Mouse (Mus musculus): Measurements from ENCODE around the gene Hist1h2ba.

The Hist1h2ba gene

GRCm38 (mm10) chr13:23933421-23934210 lies at the start of gene Hist1h2ba:
TSS of gene Hist1h2ba (minus strand) at chr13:23934156.
- no peak for DNase-seq

- no peak for DNase-seq
These were observed 38.3 kb upstream of the Hist1h2ba start for GRCm38 (mm10) chr13:23972271-23972670.

- no peak for DNase-seq
These were observed 37.9 kb upstream of the Hist1h2ba start for GRCm38 (mm10) chr13:23971870-23972269.

GRCm38 (mm10) chr13:23964909-23965308 lies 31.0 kb upstream of the Hist1h2ba start:
- no peak for DNase-seq

GRCm38 (mm10) chr13:23959776-23960175 lies 25.8 kb upstream of the Hist1h2ba start:
- no peak for DNase-seq

GRCm38 (mm10) chr13:23950928-23951327 lies 17.0 kb upstream of the Hist1h2ba start:
- DNase-seq: no peak

- DNase-seq: no peak
These were observed 15.7 kb upstream of the Hist1h2ba start for GRCm38 (mm10) chr13:23949484-23950246.

GRCm38 (mm10) chr13:23946254-23946653 lies 12.3 kb upstream of the Hist1h2ba start:
- DNase-seq: no peak

GRCm38 (mm10) chr13:23942861-23943260 lies 8.9 kb upstream of the Hist1h2ba start:
- DNase-seq: no peak

GRCm38 (mm10) chr13:23940291-23940690 lies 6.3 kb upstream of the Hist1h2ba start:
- no peak for DNase-seq

GRCm38 (mm10) chr13:23938699-23939098 lies 4.7 kb upstream of the Hist1h2ba start:
- DNase-seq: peak; percentile 59 to 62

- no peak for DNase-seq
These were observed 210 bp upstream of the Hist1h2ba start, which contains the start of gene Hist1h2aa for GRCm38 (mm10) chr13:23934211-23934520. TSS of gene Hist1h2aa (plus strand) at chr13:23934462.

GRCm38 (mm10) chr13:23930904-23931303 lies 3.1 kb downstream of the Hist1h2ba start:
- no peak for DNase-seq

- no peak for DNase-seq
These were observed 3.5 kb downstream of the Hist1h2ba start for GRCm38 (mm10) chr13:23930461-23930860.

- DNase-seq: no peak
These were observed 5.3 kb downstream of the Hist1h2ba start for GRCm38 (mm10) chr13:23928637-23929036.

GRCm38 (mm10) chr13:23925792-23926191 lies 8.2 kb downstream of the Hist1h2ba start:
- DNase-seq: no peak

- no peak for DNase-seq
These were observed 16.3 kb downstream of the Hist1h2ba start for GRCm38 (mm10) chr13:23917674-23918073.

GRCm38 (mm10) chr13:23916132-23916531 lies 17.8 kb downstream of the Hist1h2ba start:
- no peak for DNase-seq

- DNase-seq: no peak
These were observed 19.4 kb downstream of the Hist1h2ba start, which contains the start of gene Slc17a4 for GRCm38 (mm10) chr13:23914376-23915167. TSS of gene Slc17a4 (minus strand) at chr13:23915009.

GRCm38 (mm10) chr13:23913791-23914306 lies 20.1 kb downstream of the Hist1h2ba start:
- DNase-seq: no peak

GRCm38 (mm10) chr13:23911335-23911734 lies 22.6 kb downstream of the Hist1h2ba start:
- DNase-seq: no peak

GRCm38 (mm10) chr13:23910121-23910520 lies 23.8 kb downstream of the Hist1h2ba start:
- DNase-seq: no peak

- DNase-seq: no peak
These were observed 27.1 kb downstream of the Hist1h2ba start for GRCm38 (mm10) chr13:23906906-23907305.
